9 mouse cellular contexts compared by ENCODE assay signal in the genomic region with DNA sequence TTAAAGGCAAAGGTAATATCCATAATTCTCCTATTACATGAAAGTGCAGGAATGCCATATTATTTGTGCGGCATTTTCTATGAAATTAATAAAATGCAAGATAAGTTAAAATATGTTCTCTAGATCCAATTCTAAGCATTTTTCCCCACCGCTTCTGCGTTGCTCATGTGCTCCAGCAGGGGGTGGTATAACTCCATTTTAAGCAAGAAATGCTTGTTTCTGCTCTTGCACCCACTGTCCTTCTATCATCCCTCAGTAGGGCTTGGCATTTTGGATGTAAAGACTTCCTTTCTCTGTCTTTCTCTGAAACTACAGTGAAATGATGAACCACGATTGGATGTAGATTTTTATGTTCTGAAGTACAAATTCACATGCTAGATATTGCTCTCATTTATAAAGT. TPM values are rescaled to one million over a fixed set of nuclear protein-coding genes. Genes with fewer than 3 reads are reported as not detected.
DNase-seq lines count a peak whose midpoint lies in the region; ATAC-seq and TF ChIP-seq lines count a peak whose summit lies in the region.
"Had no signal": no experiment of that assay in that cellular context is flagged by ENCODE, and none has a peak within 500 bp of the region (broad histone marks: within the 10 kb centered on the region; RNA-seq: fewer than 3 reads in every experiment).

No protein-coding gene starts in this region.

- no peaks in the 10 kb centered on the region for H3K36me3 ChIP-seq in liver, adult 2 months (ENCODE audit: control insufficient read depth, insufficient read depth, low read length)
- H3K36me3 ChIP-seq in liver, embryonic 11.5 days (ENCODE audit: control insufficient read depth, insufficient read depth, low read length) = no peaks in the 10 kb centered on the region
- no peaks in the 10 kb centered on the region for H3K36me3 ChIP-seq in hindbrain, embryonic 12.5 days
- H3K36me3 ChIP-seq in neural tube, embryonic 15.5 days = no peaks in the 10 kb centered on the region; the same call in 1 of the 2 replicates

- no peak overlapping the region for H3K9ac ChIP-seq in liver, adult 2 months (ENCODE audit: low read depth, low read length)
- H3K9ac ChIP-seq in liver, embryonic 11.5 days (ENCODE audit: low read depth, low read length) = no peak overlapping the region
- H3K9ac ChIP-seq in hindbrain, embryonic 12.5 days = no peak overlapping the region
- peak overlapping the region; percentile 74; the same call in 1 of the 2 replicates for H3K9ac ChIP-seq in neural tube, embryonic 15.5 days (replicated peaks)

- H3K27ac ChIP-seq in liver, adult 2 months (replicated peaks; ENCODE audit: insufficient read depth, low read depth, low read length) = no peak overlapping the region
- H3K27ac ChIP-seq in liver, embryonic 11.5 days (ENCODE audit: low read depth, low read length) = no peak overlapping the region
- H3K27ac ChIP-seq in hindbrain, embryonic 12.5 days = peak overlapping the region; percentile 55
- H3K27ac ChIP-seq in neural tube, embryonic 15.5 days (replicated peaks) = peak overlapping the region; percentile 89

- no peaks in the 10 kb centered on the region for H3K27me3 ChIP-seq in liver, adult 2 months (ENCODE audit: control insufficient read depth, insufficient read depth, low read length)
- no peaks in the 10 kb centered on the region; the same call in 1 of the 2 replicates for H3K27me3 ChIP-seq in liver, embryonic 11.5 days (replicated peaks; ENCODE audit: control insufficient read depth, insufficient read depth, low read length)
- no peaks in the 10 kb centered on the region for H3K27me3 ChIP-seq in hindbrain, embryonic 12.5 days
- H3K27me3 ChIP-seq in neural tube, embryonic 15.5 days (replicated peaks) = no peaks in the 10 kb centered on the region

- DNase-seq in liver, adult 2 months (ENCODE audit: extremely low read depth, low read depth, low spot score) = peak; percentile 51
- DNase-seq in liver, embryonic 11.5 days (ENCODE audit: low spot score) = no peak
- peak; percentile 43 for DNase-seq in adrenal gland, postnatal 14 days
- peak; percentile 60 for DNase-seq in embryo, embryonic 9.5 days (ENCODE audit: extremely low spot score)
- peak; percentile 85 for DNase-seq in left cerebral cortex, postnatal 14 days (ENCODE audit: low spot score in 2 of 2)
- DNase-seq in B cell, adult 2 months = no peak

- TF ChIP-seq POLR2A in liver, adult 2 months (IDR thresholded peaks at IDR 0.05; ENCODE audit: extremely low read depth, insufficient read depth, low read length) = no peak

- no peak overlapping the region for H3K4me2 ChIP-seq in liver, embryonic 11.5 days
- peak overlapping the region; percentile 79 for H3K4me2 ChIP-seq in hindbrain, embryonic 12.5 days (replicated peaks)
- peak overlapping the region; percentile 69 for H3K4me2 ChIP-seq in neural tube, embryonic 15.5 days

- TF ChIP-seq CTCF in liver, adult 2 months (IDR thresholded peaks at IDR 0.05; ENCODE audit: low read depth, low read length) = peak; percentile 59

- no peaks in the 10 kb centered on the region for H3K4me1 ChIP-seq in liver, adult 2 months (ENCODE audit: control insufficient read depth, insufficient read depth, low read length)
- H3K4me1 ChIP-seq in liver, embryonic 11.5 days (replicated peaks; ENCODE audit: control insufficient read depth, insufficient read depth, low read length) = no peaks in the 10 kb centered on the region
- peaks cover 21% of the 10 kb centered on the region for H3K4me1 ChIP-seq in hindbrain, embryonic 12.5 days
- H3K4me1 ChIP-seq in neural tube, embryonic 15.5 days = peaks cover 16% of the 10 kb centered on the region

- intact Hi-C loops in left cerebral cortex, postnatal 14 days (cut with DNase I) = loop anchor here (2.0 to 10.0 kb wide), 3 partner anchors 83 to 1319 kb away; no protein-coding TSS in a partner anchor

- 7% methylated on average over 4 of the region's 4 CpGs for WGBS in liver, adult 2 months
- WGBS in liver, embryonic 11.5 days = 8% methylated on average over 4 of the region's 4 CpGs
- WGBS in hindbrain, embryonic 12.5 days = 8% methylated on average over 4 of the region's 4 CpGs
- WGBS in neural tube, embryonic 15.5 days = 7% methylated on average over 4 of the region's 4 CpGs

- no peaks in the 10 kb centered on the region for H3K9me3 ChIP-seq in liver, embryonic 11.5 days (ENCODE audit: control insufficient read depth, low read length)
- H3K9me3 ChIP-seq in hindbrain, embryonic 12.5 days (replicated peaks) = no peaks in the 10 kb centered on the region
- no peaks in the 10 kb centered on the region for H3K9me3 ChIP-seq in neural tube, embryonic 15.5 days (replicated peaks)

- no peak for ATAC-seq in liver, embryonic 11.5 days (replicated peaks; ENCODE audit: low FRiP score)
- ATAC-seq in hindbrain, embryonic 12.5 days (ENCODE audit: low FRiP score) = no peak
- peak; percentile 62 for ATAC-seq in neural tube, embryonic 15.5 days (ENCODE audit: low FRiP score)

- no peak overlapping the region for H3K4me3 ChIP-seq in liver, adult 2 months (ENCODE audit: insufficient read depth, low read depth, low read length)
- H3K4me3 ChIP-seq in liver, embryonic 11.5 days (ENCODE audit: low read depth, low read length) = no peak overlapping the region
- H3K4me3 ChIP-seq in hindbrain, embryonic 12.5 days = peak overlapping the region; percentile 58
- peak overlapping the region; percentile 67 for H3K4me3 ChIP-seq in neural tube, embryonic 15.5 days (replicated peaks)
- H3K4me3 ChIP-seq: myocyte had no signal

- H3K79me2 ChIP-seq in liver, adult 2 months (ENCODE audit: control insufficient read depth, insufficient read depth, low read length) = no peaks in the 10 kb centered on the region

RNA-seq across cellular contexts. Expression of a gene that starts 1.5 kb away (rescaled TPM):
- 1.1 and 2.8 TPM in 2 replicates for total RNA-seq in liver, adult 2 months (2014; rRNA removed)
- polyA plus RNA-seq in liver, adult 2 months (2012; rRNA removed) = 0.09 and 0.21 TPM in 2 replicates
- 0.09 and 0.23 TPM in 2 replicates for polyA plus RNA-seq in liver, embryonic 11.5 days (2014; fragmentation: Nextera tagmentation; extraction: Ambion mirVana)
- total RNA-seq in adrenal gland, postnatal 14 days (2021) = 2.8 and 3.9 TPM in 2 replicates
- polyA plus RNA-seq in hindbrain, embryonic 12.5 days (2016; fragmentation: Nextera tagmentation; extraction: Ambion mirVana) = 8.0 and 9.0 TPM in 2 replicates
- 10 to 100 TPM; 90.0 to 96.7 TPM for total RNA-seq in left cerebral cortex, postnatal 14 days (2021)
- 27.9 and 29.9 TPM in 2 replicates for polyA plus RNA-seq in neural tube, embryonic 15.5 days (2015; fragmentation: Nextera tagmentation; extraction: Ambion mirVana)

Comparison
In these comparisons a context has a peak if more than half of its experiments do, and no peak if none do; other contexts are left out.
1. DNase-seq: peak in liver, adult 2 months (single experiment), adrenal gland, postnatal 14 days (single experiment), embryo, embryonic 9.5 days (single experiment) and left cerebral cortex, postnatal 14 days (2 of 2); none in liver, embryonic 11.5 days (single experiment) and B cell, adult 2 months (0 of 2).
2. H3K27ac ChIP-seq: peak in hindbrain, embryonic 12.5 days (single experiment) and neural tube, embryonic 15.5 days (single experiment); none in liver, adult 2 months (single experiment) and liver, embryonic 11.5 days (single experiment).
3. H3K4me3 ChIP-seq: peak in hindbrain, embryonic 12.5 days (single experiment) and neural tube, embryonic 15.5 days (single experiment); none in liver, adult 2 months (single experiment) and liver, embryonic 11.5 days (single experiment).